Mouse (Mus musculus) B cell, adult (primary cell): ENCODE measurements around the gene Siglec1. TPM values are rescaled to one million over a fixed set of nuclear protein-coding genes. Genes with fewer than 3 reads are reported as not detected.

ENCODE experiments used
- total RNA-seq: library from RNA; stranded (reverse); gene quantifications from 4 replicates; pipeline ENCODE4 v1.2.4, GENCODE M21; 2023; ENCODE audit not compliant: inconsistent age

Siglec1 gene
- 0.15 to 0.36 TPM (median 0.16 TPM) in 3 of 4 replicates, not detected in the other for total RNA-seq

GRCm38 (mm10) chr2:131086667-131087390, at the start of gene Siglec1:
Gene Siglec1 (minus strand): TSS chr2:131086765.

GRCm38 (mm10) chr2:131132930-131133547, 46.5 kb upstream of the Siglec1 start, which contains the start of gene Gm11037:
Gene Gm11037 (plus strand): TSS chr2:131133497.

GRCm38 (mm10) chr2:131127161-131127730, 40.7 kb upstream of the Siglec1 start, which contains the start of gene Hspa12b:
Gene Hspa12b (plus strand): TSS chr2:131127280.

GRCm38 (mm10) chr2:131063404-131063864, 23.1 kb downstream of the Siglec1 start, which contains the start of gene Adam33:
Gene Adam33 (minus strand): TSS chr2:131063814.

GRCm38 (mm10) chr2:131042988-131043387, 43.6 kb downstream of the Siglec1 start, which contains the start of gene Gfra4:
Gene Gfra4 (minus strand): TSS chr2:131043088.

Other genes with a start within 250 kb of the Siglec1 start
- gene 4930402H24Rik, start 180.4 kb downstream of the Siglec1 start, total RNA-seq: 14.1 to 18.9 TPM (median 15.8 TPM) in 4 replicates
- 15.0 to 17.8 TPM (median 16.3 TPM) in 4 replicates for gene Atrn, start 180.3 kb downstream of the Siglec1 start, total RNA-seq
- gene Gfra4, start 43.7 kb downstream of the Siglec1 start, total RNA-seq: not detected in 4 replicates
- gene Adam33, start 23.0 kb downstream of the Siglec1 start, total RNA-seq: not detected in 4 replicates
- not detected in 4 replicates for gene Hspa12b, start 40.5 kb upstream of the Siglec1 start, total RNA-seq
- not detected in 4 replicates for gene Gm11037, start 46.7 kb upstream of the Siglec1 start, total RNA-seq
- gene 1700037H04Rik, start 73.3 kb upstream of the Siglec1 start, total RNA-seq: 18.1 to 21.6 TPM (median 18.9 TPM) in 4 replicates
- 24.0 to 27.5 TPM (median 24.7 TPM) in 4 replicates for gene Cenpb, start 93.3 kb upstream of the Siglec1 start, total RNA-seq
- gene Cdc25b, start 100.2 kb upstream of the Siglec1 start, total RNA-seq: 66.8 to 78.1 TPM (median 71.4 TPM) in 4 replicates
- gene Spef1, start 100.5 kb upstream of the Siglec1 start, total RNA-seq: 1.1 to 2.5 TPM (median 1.9 TPM) in 4 replicates
- gene Ap5s1, start 120.3 kb upstream of the Siglec1 start, total RNA-seq: 7.9 to 13.7 TPM (median 12.6 TPM) in 4 replicates
- 21.1 to 30.6 TPM (median 27.0 TPM) in 4 replicates for gene Mavs, start 147.3 kb upstream of the Siglec1 start, total RNA-seq
- 53.0 to 61.6 TPM (median 55.0 TPM) in 4 replicates for gene Pank2, start 175.7 kb upstream of the Siglec1 start, total RNA-seq